Comparison of ENCODE assay signal across 27 mouse cellular contexts in the genomic region with DNA sequence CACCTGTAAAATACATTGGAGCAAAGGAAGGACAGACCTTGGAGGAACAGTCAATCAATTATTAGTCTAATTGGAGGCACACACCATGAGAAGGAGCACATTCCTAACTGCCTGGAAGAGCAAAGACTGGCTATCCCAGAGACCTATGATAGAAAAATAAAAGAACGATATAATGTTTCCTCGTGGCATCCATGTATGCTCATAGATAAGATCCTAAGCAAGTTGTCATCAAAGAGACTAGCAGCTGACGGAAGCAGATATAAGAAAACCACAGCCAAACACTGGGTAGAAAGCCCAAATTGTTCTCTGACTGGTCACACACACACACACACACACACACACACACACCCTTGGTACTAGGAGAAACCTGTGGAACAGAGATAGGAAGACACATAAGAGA.
"Had no signal": no experiment of that assay in that cellular context is flagged by ENCODE, and none has a peak within 500 bp of the region (broad histone marks: within the 10 kb centered on the region; RNA-seq: fewer than 3 reads in every experiment).

No protein-coding gene starts in this region.

- H3K36me3 ChIP-seq: embryonic facial prominence, embryonic 10.5 days; embryonic facial prominence, embryonic 12.5 days; embryonic facial prominence, embryonic 13.5 days; embryonic facial prominence, embryonic 15.5 days; forebrain, embryonic 12.5 days; forebrain, embryonic 15.5 days; heart, embryonic 10.5 days had no signal

- H3K4me3 ChIP-seq: embryonic facial prominence, embryonic 10.5 days; embryonic facial prominence, embryonic 12.5 days; embryonic facial prominence, embryonic 13.5 days; embryonic facial prominence, embryonic 15.5 days; erythroblast, embryonic 14.5 days; forebrain, embryonic 12.5 days; forebrain, embryonic 13.5 days; forebrain, embryonic 15.5 days; gastrocnemius, adult 2 months; heart, adult 2 months; heart, embryonic 10.5 days had no signal

- H3K9me3 ChIP-seq: embryonic facial prominence, embryonic 10.5 days; embryonic facial prominence, embryonic 12.5 days; embryonic facial prominence, embryonic 13.5 days; embryonic facial prominence, embryonic 15.5 days; forebrain, embryonic 12.5 days; forebrain, embryonic 13.5 days; forebrain, embryonic 15.5 days; heart, embryonic 10.5 days had no signal

- H3K4me1 ChIP-seq: embryonic facial prominence, embryonic 10.5 days; embryonic facial prominence, embryonic 12.5 days; embryonic facial prominence, embryonic 13.5 days; embryonic facial prominence, embryonic 15.5 days; forebrain, embryonic 12.5 days; forebrain, embryonic 13.5 days; forebrain, embryonic 15.5 days; heart, embryonic 10.5 days had no signal

- DNase-seq: cerebellum, adult 9-10 months; cerebellum, adult 9-11 months; cerebellum, postnatal 10 days; cerebellum, postnatal 14 days; cerebellum, postnatal 25 days; cerebellum, postnatal 36 days; embryo, embryonic 11 days; forebrain, postnatal 0 days; gastrocnemius, adult 2 months; gastrocnemius, postnatal 10 days; gastrocnemius, postnatal 14 days; gastrocnemius, postnatal 25 days; gastrocnemius, postnatal 36 days; heart, adult 11 months; heart, adult 18-20 months; heart, adult 2 months had no signal

- ATAC-seq: forebrain, embryonic 13.5 days; forebrain, embryonic 14.5 days; forebrain, embryonic 15.5 days; forebrain, embryonic 16.5 days; forebrain, postnatal 0 days had no signal

- H3K27me3 ChIP-seq: embryonic facial prominence, embryonic 12.5 days; embryonic facial prominence, embryonic 13.5 days; embryonic facial prominence, embryonic 15.5 days; forebrain, embryonic 12.5 days; forebrain, embryonic 13.5 days; forebrain, embryonic 15.5 days had no signal

- H3K27ac ChIP-seq: embryonic facial prominence, embryonic 10.5 days; embryonic facial prominence, embryonic 12.5 days; embryonic facial prominence, embryonic 13.5 days; embryonic facial prominence, embryonic 15.5 days; forebrain, embryonic 12.5 days; forebrain, embryonic 13.5 days; forebrain, embryonic 15.5 days; gastrocnemius, adult 2 months; heart, adult 2 months; heart, embryonic 10.5 days had no signal
